Mouse (Mus musculus) retina, embryonic 14.5 days (tissue): ENCODE measurements at regions not wholly inside any gene's neighbourhood (a gene's known extent, or its start where the extent isn't known, plus 50 kb on each side); places are given as distances from the start of the nearest gene placed in this dataset.

Experiments
- DNase-seq: peaks from one replicate; pipeline ENCODE4 v3.0.0-alpha.2; 2015; ENCODE audit warnings: low spot score

DNA sequence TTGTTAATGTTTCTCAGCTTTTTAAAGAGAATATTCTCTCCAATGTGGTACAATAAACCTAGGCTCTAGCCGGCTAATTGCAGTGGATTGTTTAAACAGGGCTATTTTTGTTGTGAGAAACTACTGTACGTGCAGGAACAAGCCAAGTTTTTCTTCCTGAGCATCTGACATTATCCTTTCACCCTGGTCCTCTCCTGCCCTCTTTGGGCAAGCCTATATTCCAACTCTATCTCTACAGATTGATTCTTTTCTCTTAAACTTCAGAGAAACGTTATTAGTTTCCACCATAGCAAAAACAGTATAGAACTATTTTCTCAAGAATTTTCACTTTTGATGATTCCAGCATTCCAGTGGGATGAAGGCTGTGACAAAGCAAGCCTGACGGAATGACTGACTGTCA lies 535.2 kb downstream of the Fgf9 start:
- no peak for DNase-seq

DNA sequence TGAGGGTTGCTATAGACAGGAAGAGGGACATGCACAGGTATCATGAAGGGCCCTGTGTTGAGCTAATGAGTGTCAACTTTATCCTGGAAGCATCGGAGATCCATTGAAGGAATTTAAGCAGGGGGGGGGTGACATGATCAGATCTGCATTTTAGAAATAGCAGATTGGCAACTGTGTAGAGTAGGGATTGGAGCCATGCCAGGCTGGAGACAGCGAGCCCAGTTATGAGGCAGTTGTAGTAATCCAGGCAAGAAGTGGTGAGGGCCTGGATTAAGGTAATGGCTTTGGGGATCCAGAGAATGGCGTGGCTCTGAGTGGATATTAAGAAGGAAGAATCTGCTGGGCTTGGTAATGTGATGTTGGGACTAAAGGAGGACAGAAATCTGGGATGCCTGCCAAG lies 528.5 kb downstream of the Fgf9 start:
- DNase-seq, result no peak

GRCm38 (mm10) chr14:58597810-58598209 lies 527.5 kb downstream of the Fgf9 start:
- no peak for DNase-seq

DNA sequence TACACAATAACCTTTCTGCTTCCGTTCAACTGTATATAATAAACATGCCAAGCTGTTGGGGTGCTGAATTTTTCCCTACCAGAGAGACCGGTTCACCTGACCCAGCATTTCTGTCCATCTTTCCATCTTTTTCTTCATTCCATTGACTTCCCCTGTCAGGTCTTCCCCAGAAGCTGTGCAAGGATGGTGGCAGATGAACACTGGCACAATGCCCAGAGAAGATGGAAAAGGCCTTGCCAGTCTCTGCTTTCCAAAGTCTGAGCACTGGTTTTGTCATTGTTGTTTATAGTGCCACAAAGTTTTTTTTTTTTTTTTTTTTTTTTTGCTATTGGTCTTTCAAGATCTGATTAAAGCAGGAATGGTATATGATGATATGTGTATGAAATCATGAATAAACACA lies 526.6 kb downstream of the Fgf9 start:
- DNase-seq, result no peak

DNA sequence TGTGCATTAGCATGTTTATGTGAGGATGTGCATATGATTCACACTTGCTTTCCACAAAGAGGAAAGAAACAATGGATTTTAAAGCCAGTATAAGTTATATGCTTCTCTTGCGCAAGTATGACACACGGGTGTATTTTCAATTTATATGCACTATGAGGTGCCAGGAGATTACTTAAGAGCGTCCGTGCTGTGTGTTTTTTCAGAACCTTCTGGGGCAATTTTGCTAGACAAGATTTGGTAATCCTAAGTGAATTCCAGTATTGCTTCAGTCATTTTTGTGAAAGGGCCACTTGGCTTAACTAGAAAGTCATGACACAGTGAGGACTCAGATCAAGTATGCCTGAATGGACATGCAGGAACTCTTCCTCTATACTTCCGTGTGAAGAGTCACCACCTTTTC lies 511.5 kb downstream of the Fgf9 start:
- no peak for DNase-seq

DNA sequence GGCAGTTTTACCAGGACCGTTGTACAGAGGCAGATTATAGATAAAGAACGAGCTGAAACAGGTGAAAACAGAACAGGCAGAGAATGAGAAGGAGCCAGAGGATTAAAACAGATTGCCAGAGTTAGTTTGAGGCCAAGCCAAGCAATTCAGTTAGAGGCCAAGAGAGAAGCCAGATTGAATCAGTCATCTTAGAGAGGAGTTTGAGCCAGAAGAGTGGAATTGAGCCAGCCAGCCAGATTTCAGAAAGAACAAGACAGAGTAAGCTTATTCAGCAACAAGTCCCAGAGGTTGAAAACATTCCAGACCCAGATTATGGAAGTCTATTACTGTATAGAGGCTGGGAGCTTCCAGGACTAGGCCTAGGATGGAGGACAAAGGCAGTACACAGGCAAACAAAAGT lies 499.7 kb downstream of the Fgf9 start:
- no peak for DNase-seq

DNA sequence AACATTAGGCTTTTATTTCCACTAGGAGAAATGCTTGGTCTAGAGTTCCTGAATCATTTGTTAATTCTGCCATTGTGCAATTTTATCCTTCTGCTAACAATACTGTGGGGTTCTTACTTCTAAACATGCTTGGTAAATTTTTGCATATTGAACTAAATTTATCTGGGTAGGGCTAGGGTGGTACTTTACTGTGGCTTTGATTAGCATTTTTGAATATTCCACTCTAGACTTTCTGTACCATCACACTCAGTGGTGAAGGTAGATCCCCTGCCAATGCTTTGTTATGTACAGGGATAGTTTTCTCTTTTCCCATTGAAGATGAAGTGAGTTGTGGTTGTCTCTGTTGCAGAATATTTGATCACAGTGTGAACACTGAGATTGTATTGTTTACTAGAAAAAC lies 497.1 kb downstream of the Fgf9 start:
- no peak for DNase-seq

DNA sequence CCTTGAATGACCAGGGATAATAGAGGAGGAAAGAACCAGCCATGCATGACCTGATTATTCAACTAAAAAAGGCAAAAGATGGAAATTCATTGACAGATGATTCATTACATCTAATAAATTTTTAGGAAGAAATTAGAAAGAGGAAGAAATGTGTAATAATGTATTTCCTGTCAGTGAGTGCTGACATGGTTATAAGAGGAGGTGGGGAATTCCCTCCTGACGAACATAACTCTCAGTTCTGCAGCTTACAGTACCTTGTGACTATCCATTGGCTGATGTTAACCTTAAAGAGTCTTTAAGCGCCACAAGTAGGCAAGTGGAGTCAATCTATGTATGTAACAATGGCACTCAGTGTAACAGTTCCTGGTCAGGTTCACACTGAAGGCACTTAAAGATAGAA lies 492.7 kb downstream of the Fgf9 start:
- no peak for DNase-seq

DNA sequence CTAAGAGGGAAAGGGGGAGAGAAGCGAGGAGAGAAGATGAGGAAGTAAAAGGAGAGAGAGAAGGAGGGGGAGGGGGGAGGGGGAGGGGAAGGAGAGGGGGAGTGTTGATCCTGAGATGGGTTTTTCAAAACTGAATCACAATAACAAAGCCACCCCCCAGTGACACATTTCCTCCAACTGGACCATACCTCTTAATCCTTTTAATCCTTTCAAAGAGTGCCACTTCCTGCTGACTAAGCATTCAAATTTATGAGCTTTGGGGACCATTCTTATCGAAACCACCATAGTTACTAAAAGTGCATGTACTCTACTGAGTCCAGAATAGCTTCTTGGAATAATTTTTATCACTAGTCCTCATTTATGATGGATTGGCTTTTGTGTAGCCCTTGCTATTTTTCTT lies 480.4 kb downstream of the Fgf9 start:
- no peak for DNase-seq

GRCm38 (mm10) chr14:58545778-58546177 lies 475.4 kb downstream of the Fgf9 start:
- DNase-seq, result no peak

- DNase-seq, result no peak
Measured at GRCm38 (mm10) chr14:58543140-58543767, 472.9 kb downstream of the Fgf9 start.

DNA sequence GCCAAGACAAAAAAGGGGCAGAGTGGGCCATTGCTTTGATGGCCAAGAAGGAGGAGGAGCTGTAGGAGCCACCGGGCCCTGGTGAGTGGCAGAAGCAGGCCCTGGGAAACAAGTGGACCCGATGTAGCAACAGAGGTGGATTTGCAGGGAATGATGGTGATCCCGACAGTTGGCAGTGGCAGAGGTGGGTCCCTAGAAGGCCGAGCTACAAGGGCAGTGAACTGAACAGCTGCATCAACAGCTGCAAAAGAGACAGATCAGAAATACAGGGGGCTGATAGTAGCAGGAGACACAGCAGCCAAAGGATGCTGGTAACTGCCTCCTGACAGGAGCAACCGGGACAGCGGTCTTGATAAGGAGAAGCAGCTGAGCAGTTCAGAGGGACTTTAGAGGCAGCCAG lies 467.8 kb downstream of the Fgf9 start:
- DNase-seq, result no peak

DNA sequence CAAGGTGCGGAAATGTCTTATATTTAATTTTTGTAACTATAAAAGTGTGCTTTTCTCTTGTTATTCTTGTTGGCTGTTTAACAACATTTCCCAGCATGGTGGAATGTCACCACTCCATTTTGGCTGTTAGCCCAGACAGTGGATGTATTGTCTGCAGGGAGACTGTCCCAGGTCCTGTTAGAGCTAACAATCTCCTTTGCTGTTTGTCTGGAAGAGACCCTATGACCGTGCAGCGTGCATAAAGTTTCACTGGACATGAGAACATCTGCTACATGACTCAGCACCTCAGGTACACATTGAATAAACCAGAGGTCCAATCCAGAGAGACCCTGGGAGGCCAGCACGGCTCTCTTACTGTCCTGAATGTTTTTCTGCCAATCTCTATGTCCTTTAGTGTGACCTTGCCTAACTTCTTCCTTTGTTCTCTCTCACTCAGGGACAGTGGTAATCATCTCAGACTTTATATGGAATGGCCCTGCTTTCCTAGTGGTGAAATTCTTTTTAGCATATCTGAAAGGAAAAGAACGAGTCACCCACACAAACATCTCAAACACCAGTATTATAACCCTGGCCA lies 450.7 kb downstream of the Fgf9 start:
- no peak for DNase-seq

DNA sequence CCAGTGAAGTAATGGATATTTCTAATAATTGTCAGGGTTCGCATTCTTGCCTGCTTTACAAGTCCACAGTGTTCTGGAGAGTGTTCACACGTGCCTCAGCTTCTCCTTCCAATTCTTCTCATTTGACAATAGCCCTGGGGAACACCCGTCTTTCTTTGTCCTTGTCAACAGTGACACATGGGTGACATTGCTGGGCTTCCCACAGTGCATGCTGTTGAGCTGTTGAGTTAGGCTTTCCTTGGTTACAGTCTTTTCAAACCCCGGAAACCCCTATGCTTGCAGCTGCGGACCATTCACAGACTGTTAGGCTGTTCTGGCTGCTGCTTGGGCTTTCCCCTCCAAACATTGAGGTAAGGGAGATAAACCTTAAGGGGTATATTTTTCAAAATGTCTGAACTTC lies 450.0 kb downstream of the Fgf9 start:
- DNase-seq, result no peak

GRCm38 (mm10) chr14:58519086-58519485 lies 448.7 kb downstream of the Fgf9 start:
- no peak for DNase-seq

GRCm38 (mm10) chr14:58516543-58516942 lies 446.2 kb downstream of the Fgf9 start:
- DNase-seq, result no peak

DNA sequence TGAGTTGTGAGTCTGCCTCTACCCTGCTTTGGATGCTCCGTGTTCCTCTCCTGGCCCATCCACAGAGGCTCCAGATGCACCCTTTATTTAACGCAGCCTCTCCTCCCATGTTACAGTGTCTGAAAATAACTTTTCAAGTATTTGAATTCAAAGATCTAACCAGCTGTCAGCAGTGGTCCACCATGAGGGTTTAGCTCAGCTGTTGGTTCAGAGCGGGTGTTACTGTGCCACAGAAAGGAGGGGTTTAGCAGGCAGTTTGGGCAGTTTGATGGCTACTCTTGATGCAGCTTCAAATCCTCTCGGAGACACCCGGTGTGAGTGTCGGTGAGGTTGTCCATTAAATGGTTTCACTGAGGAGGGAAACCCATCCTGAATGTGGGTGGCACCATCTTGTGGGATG lies 441.8 kb downstream of the Fgf9 start:
- no peak for DNase-seq

DNA sequence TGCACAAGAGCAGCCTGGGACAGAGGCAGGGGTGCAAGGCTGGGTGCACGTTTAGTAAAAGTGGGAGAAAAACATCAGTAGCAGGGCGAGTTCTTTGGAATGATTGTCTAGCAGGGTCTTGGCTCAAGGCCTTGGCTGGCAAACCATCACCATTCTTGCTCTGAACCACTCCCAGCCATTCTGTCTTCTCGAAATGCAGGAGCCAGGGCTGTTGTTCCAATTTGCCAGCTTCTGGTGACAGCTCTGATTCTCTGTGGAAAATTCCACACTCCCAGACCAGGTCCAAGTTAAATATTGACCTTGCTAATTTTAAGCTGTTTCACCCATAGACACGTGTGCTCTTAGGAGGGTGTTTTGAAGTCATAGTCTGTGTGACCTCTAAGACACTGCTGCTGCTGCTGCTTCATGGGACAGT lies 441.2 kb downstream of the Fgf9 start:
- DNase-seq, result no peak

DNA sequence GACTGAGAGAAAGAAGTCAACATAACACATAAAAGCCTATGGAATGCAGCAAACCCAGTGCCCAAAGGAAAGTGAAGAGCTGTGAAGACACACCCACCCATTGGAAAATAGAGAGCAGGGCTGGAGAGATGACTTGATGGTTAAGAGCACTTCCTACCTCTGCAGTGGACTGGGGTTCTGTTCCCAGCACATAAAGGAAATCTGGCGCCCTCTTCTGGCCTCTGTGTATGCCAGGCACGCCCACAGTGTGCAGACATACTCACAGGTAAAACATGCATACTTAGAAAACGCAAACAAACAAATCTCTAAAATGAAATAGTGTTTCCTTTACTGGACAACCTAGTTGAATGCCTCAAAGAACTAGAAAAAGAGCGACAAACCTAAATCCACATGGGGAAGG lies 440.4 kb downstream of the Fgf9 start:
- no peak for DNase-seq

DNA sequence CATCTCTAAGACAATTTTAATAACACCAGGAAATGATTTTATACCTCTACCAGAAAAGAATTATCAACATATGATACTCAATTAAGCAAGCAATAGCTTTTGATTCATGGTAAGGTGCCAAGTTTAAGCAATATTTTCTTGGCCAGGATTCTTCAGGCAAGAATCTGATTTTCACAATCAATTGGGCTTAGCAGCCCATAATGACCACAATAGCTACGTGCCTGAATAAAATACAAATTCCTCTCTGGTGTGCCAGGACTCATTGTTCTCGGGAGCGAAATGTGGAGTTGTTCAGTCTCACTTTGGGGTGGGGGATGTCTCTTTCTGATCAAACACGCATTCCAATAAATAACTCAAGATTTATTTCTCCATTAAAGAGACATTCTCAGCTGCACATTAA lies 438.8 kb downstream of the Fgf9 start:
- no peak for DNase-seq

DNA sequence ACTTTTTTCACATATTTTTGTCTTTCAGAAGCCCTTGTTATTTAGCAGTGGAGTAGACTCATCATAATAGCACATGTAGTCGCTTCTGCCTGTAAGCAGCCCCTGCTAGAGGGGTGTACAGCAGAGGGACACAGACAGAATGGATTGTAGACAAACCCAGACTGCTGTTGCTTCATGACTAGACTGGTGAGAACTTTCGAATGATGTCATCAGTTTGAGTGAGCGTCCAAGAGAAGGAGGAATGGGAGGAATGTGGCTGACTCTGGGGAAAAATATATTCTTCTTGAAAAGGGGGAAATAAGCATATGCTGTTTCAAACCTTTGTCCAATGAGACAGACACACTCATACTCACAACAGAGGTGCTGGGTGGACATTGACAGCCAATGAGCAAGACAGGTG lies 436.1 kb downstream of the Fgf9 start:
- DNase-seq, result no peak

DNA sequence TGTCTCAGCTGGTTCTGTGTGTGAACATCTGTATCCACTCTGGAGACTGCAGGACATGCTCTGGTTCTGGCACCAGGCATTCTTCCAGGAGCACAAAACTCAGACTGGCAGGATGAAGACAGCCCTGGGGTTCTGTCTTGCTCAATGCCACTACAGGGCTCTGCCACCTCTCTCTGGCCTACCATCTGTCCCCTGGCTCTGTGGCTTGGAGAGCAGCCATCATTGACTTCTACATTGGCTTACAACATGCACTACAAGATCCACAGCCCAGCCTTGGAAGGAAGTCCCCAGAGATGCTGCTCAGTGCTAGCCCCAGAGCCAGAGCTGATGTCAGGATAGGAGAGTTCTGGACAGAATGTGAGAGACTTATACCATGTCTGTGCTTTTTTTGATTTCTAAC lies 435.5 kb downstream of the Fgf9 start:
- no peak for DNase-seq

DNA sequence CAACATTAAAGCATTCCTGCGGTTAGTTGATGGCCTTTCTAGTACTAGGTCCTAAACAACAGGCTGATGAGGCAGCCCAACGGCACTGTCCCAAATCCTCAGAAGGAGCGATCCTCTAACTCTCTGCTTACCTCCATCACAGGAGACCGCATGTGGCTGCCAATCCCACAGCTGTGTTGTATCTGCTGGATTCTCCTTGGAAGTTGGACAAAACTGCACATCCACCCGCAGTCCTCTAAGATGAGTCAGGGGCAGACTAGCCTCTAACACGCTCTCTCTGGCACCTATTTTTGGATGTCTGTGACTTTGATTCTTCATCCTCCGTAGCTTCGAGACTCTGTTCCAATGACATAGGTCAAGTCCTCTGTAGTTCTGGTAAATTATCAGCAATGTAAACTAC lies 432.5 kb downstream of the Fgf9 start:
- no peak for DNase-seq

DNA sequence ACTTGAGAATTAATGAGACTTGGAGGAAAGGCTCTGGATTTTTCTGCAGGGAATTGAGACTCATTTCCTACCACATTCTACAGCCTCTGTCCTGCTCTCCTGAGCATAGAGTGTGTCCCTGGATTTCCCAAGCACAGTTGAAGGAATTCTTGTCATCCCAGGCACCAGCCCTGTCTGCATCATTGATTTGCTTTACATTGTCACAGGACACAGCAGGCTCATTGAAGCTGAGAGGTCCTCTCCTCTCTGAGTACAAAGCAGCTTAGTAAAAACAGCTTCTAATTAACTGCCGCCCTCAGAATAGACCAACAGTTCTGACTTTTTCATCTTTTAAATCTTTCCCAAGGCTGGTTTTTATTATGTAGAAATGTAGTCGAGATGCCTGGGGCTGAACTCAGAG lies 429.7 kb downstream of the Fgf9 start:
- peak; percentile 35 for DNase-seq

DNA sequence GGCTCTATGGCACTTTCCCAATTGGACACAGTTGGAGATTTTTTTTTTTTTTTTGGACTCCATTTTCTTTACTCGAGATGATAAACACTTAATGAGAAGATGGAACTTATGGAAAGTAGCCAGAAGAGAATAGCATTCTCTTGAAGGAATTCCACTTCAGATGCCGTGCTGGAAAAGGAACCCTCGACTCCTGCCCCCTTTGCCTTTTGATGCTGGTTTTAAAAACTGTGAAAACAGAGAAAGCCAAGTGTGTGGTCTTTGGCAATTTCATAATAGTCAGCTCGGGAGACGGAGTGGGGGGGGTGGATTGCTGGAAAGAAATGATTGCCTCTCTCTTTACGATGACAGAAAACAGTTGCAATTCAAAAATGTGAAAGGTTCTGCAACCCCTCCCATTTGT lies 429.2 kb downstream of the Fgf9 start:
- no peak for DNase-seq
